Mouse (Mus musculus) urinary bladder, adult 18-20 months (tissue): ENCODE measurements around the gene Naaladl1.
"Not testable (repeated sequence)": the region's sequence is repeated elsewhere in the genome, so short reads cannot be mapped to it uniquely, and the experiment has no call there.

Experiments
- DNase-seq, 2 experiments: peaks; one replicate each; pipeline ENCODE4 v3.0.0; 2022; ENCODE audit warnings: low spot score in 2 of 2, mixed read lengths in 2 of 2

Naaladl1 gene

DNA sequence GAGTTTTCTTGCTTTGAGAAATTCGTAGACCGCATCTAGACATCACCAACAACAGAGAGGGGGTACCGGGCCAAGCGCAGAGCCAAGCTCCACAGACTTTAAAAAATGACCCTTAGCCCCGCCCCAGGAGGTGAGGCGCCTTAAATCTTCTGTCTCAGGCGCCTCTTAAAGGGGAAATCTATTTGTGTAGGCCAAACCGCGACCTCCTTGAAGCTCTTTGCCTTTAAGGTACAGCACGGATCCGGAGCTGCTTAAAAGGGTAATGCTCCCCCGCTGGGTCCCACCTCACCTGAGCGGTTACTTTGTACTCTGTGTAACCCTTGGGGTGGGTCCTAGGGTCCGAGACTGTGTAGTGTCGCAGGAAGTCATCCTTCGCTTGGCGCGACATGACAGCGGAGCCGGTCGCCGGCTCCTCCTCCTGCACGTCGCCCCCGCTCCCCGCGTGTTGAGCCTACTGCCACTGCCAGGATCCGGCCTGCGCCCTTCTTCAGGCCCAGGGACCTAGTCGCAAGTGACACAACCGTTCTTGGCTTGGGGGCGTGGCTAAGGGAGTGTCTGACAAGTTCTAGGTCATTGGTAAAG, 22.3 kb downstream of the Naaladl1 start, which contains the start of gene Snx15:
TSS of gene Snx15 (minus strand) at position 545 of the 582 bp plus-strand sequence.
- DNase-seq: peak; percentile 92 to 93

- not testable (repeated sequence) for DNase-seq
Measured at GRCm38 (mm10) chr19:6130414-6131128, 25.0 kb downstream of the Naaladl1 start.

- no peak for DNase-seq
Measured at GRCm38 (mm10) chr19:6132171-6132827, 26.7 kb downstream of the Naaladl1 start.

DNA sequence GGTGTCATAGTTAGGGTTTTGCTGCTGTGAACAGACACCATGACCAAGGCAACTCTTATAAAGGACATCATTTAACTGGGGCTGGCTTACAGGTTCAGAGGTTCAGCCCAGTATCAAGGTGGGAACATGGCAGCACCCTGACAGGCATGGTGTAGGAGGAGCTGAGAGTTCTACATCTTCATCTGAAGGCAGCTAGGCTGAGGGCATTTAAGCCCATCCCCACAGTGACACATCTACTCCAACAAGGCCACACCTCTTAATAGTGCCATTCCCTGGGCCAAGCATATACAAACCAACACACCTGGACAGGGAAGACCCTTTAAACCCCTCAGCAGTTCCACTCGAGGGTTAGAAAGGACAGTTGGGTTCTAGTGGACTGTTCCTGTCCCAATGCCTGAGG, 27.6 kb downstream of the Naaladl1 start:
- not testable (repeated sequence) for DNase-seq

DNA sequence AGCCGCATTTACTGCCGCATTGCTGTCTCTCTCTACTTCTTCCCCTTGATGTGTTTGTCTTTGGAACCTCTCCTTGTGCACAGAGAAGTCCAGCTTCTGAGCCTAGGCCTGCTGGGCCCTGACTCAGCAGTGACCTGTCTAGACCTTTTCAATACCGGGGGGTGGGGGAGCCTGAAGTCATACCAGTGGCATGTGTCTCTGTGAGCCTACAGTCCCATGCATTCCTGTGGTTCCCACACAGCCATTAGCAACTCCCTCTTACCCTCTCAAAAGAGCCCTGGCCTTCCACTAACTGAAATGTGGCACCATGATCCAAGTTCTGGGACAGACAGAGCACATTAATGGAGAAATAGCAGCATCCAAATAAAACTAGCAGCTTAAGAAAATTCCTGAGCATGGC, 30.8 kb downstream of the Naaladl1 start:
- DNase-seq: no peak

- DNase-seq: no peak
Measured at GRCm38 (mm10) chr19:6139701-6140100, 34.1 kb downstream of the Naaladl1 start.

DNA sequence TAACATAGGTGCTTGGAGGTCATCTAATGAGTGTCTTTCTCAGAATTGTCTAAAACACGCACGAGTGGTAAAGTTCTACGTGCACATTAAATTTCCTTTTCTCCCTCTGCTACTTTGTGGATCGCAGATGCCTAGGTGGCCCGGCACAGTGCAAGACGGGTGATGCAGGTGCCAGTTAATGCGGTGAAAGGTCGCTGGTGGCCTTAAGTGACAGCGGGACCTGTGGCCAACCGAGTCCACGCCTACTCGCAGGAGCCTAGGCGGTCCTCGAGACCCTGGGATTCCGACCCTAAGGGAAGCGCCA, 34.7 kb downstream of the Naaladl1 start:
- peak in 1 of 2 experiments; percentile 18 for DNase-seq

DNA sequence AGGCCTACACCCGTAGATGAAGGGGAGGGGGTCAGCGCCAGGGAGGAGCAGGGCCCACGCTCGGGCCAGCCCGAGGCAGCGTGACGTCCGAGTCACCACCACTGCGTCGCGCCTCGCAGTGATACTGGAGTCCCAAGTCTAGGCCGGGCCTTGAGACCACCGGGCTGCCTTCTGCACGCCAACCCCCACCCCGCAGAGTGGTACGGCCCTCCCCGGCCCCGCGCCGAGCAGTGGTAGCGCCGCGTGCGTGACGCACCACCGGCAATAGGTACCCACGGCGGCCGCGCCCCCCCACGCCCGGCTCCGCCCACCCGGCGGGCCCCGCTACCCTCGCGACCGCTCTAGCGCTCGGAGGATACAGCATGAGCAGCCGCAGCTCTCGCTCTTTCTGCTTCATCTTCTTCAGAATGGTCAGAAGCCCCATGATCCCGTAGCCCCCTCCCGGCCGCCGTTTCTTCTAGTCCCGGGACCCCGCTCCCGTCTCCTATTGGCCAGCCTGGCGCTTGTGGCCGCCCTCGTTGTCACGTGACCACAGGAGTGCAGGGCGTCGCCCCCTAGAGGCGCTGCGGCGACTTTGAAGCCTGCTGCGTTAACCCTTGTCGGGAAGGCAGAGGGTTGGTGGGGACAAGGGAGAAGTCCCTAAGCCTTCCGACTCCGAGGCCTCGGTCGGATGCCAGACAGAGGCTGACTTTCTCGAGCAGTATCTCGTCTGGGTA, 35.3 kb downstream of the Naaladl1 start, which contains the start of gene Batf2:
TSS of gene Batf2 (plus strand) at position 306 of the 716 bp plus-strand sequence.
- DNase-seq: peak; percentile 80 to 89

- peak in 1 of 2 experiments; percentile 57 for DNase-seq
Measured at GRCm38 (mm10) chr19:6141394-6141749, 35.8 kb downstream of the Naaladl1 start, which contains the start of gene Arl2. Arl2 (minus strand) TSS chr19:6141548.

- no peak for DNase-seq
Measured at GRCm38 (mm10) chr19:6144842-6145241, 39.3 kb downstream of the Naaladl1 start.

- DNase-seq: no peak
Measured at GRCm38 (mm10) chr19:6155174-6155573, 49.6 kb downstream of the Naaladl1 start.

DNA sequence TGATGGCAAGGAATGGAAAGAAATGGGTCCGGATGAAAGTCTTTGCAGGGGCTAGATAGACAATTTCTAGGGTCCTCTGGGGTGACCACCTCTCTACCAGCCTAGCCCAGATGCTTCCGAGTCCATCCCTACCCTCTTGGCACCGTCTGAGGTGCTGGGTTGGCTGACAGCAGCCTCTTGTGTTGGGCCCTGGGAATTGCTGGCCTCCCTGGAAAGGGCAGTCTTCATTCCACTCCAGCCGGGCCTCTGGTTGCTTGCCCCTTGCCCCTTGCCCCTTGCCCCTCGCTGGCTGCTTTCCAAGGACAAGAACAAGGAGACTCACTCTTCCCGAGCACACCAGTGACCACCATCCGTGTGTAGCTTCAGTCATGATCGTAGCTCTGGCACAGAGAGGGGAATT, 50.8 kb downstream of the Naaladl1 start:
- DNase-seq: no peak

DNA sequence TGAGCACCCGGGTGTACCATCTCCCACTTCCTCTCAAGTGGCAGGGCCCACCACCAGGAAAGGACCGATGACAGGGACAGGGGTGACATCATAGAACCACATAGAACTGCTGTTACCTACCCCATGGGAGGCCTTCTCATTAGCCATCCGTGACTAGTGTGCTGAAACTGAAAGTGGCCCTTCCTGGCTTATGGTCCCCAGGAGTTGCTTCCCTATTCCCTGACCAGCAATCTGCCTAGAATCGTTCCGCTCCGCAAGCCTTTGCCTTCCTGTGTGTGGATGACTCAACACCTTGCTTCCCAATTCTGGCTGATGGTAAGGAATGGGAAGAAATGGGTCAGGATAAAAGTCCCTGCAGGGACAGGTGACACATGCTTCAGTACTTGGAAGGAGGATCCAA, 51.6 kb downstream of the Naaladl1 start:
- DNase-seq: no peak

- DNase-seq: peak in 1 of 2 experiments; percentile 43
Measured at GRCm38 (mm10) chr19:6163872-6164547, 58.4 kb downstream of the Naaladl1 start.
